Mouse (Mus musculus): ENCODE measurements around the gene Ppm1d.

Gene Ppm1d

GRCm38 (mm10) chr11:85329167-85329894 lies 18.3 kb downstream of the Ppm1d start:
- peak in 1 of 2 experiments; percentile 32 for DNase-seq (ENCODE audit: low spot score in 2 of 2)

GRCm38 (mm10) chr11:85334778-85335177 lies 23.7 kb downstream of the Ppm1d start:
- peak in 1 of 2 experiments; percentile 29 for DNase-seq (ENCODE audit: low spot score in 2 of 2)

GRCm38 (mm10) chr11:85339173-85339831 lies 28.3 kb downstream of the Ppm1d start:
- DNase-seq (ENCODE audit: low spot score in 2 of 2) = no peak

GRCm38 (mm10) chr11:85340070-85340616 lies 29.1 kb downstream of the Ppm1d start:
- DNase-seq (ENCODE audit: low spot score in 2 of 2) = no peak

GRCm38 (mm10) chr11:85352539-85353380 lies 41.7 kb downstream of the Ppm1d start, which contains the start of gene Bcas3:
Bcas3 (plus strand) TSS chr11:85353167.
- DNase-seq (ENCODE audit: low spot score in 2 of 2) = peak; percentile 98 to 99

- no peak for DNase-seq (ENCODE audit: low spot score in 2 of 2)
Observed at GRCm38 (mm10) chr11:85353819-85354218, 42.8 kb downstream of the Ppm1d start.

- no peak for DNase-seq (ENCODE audit: low spot score in 2 of 2)
Observed at GRCm38 (mm10) chr11:85359641-85360040, 48.6 kb downstream of the Ppm1d start.

- no peak for DNase-seq (ENCODE audit: low spot score in 2 of 2)
Observed at GRCm38 (mm10) chr11:85361621-85362020, 50.6 kb downstream of the Ppm1d start.

- DNase-seq (ENCODE audit: low spot score in 2 of 2) = no peak
Observed at GRCm38 (mm10) chr11:85366168-85366567, 55.1 kb downstream of the Ppm1d start.

- DNase-seq (ENCODE audit: low spot score in 2 of 2) = no peak
Observed at GRCm38 (mm10) chr11:85367823-85368222, 56.8 kb downstream of the Ppm1d start.

GRCm38 (mm10) chr11:85379091-85379490 lies 68.0 kb downstream of the Ppm1d start:
- DNase-seq (ENCODE audit: low spot score in 2 of 2) = no peak

GRCm38 (mm10) chr11:85380046-85380445 lies 69.0 kb downstream of the Ppm1d start:
- DNase-seq (ENCODE audit: low spot score in 2 of 2) = no peak

GRCm38 (mm10) chr11:85382055-85382454 lies 71.0 kb downstream of the Ppm1d start:
- peak in 1 of 2 experiments; percentile 72 for DNase-seq (ENCODE audit: low spot score in 2 of 2)

GRCm38 (mm10) chr11:85383975-85384821 lies 73.2 kb downstream of the Ppm1d start:
- no peak for DNase-seq (ENCODE audit: low spot score in 2 of 2)

GRCm38 (mm10) chr11:85392179-85392863 lies 81.3 kb downstream of the Ppm1d start:
- DNase-seq (ENCODE audit: low spot score in 2 of 2) = no peak

GRCm38 (mm10) chr11:85392864-85393220 lies 81.8 kb downstream of the Ppm1d start:
- no peak for DNase-seq (ENCODE audit: low spot score in 2 of 2)

GRCm38 (mm10) chr11:85393990-85394389 lies 82.9 kb downstream of the Ppm1d start:
- DNase-seq (ENCODE audit: low spot score in 2 of 2) = no peak

- DNase-seq (ENCODE audit: low spot score in 2 of 2) = no peak
Observed at GRCm38 (mm10) chr11:85395361-85395760, 84.3 kb downstream of the Ppm1d start.
